Mouse (Mus musculus) skeletal muscle tissue, adult 2 months (tissue): ENCODE results near the gene Pramef6.
"Not testable (repeated sequence)": the region's sequence is repeated elsewhere in the genome, so short reads cannot be mapped to it uniquely, and the experiment has no call there.

Source experiments
- DNase-seq: peaks from one replicate; pipeline ENCODE4 v3.0.0-alpha.2; 2012; ENCODE audit warnings: low read depth, low spot score

Pramef6 gene

DNA sequence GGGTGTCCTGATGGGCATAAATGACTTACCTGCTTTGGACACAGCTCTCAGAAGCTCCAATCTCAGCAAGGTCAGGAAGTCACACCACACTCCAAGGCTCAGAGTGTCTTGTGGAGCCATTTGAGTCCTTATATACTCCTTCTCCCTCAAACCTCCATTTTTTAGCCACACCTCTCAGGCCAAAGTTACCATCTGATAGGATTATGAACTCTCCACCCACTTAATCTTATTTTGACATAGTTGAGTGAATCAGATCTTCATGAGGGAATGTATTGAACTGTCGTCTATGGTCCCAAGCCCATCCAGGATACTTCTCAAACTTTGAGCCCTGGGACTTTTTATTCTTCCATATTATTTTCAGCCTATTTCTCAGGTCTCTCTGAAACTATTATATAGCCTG lies at the start of gene Pramef6:
Gene Pramef6, minus strand, starts transcription at position 101 of the 400 bp plus-strand sequence.
- DNase-seq = not testable (repeated sequence)

GRCm38 (mm10) chr4:143894406-143894805 lies 5.8 kb downstream of the Pramef6 start:
- not testable (repeated sequence) for DNase-seq

GRCm38 (mm10) chr4:143882371-143882770 lies 17.8 kb downstream of the Pramef6 start:
- not testable (repeated sequence) for DNase-seq

GRCm38 (mm10) chr4:143846197-143846596 lies 54.0 kb downstream of the Pramef6 start, which contains the start of gene Gm13103:
TSS of gene Gm13103 (plus strand) at chr4:143846497.
- not testable (repeated sequence) for DNase-seq
